Mouse (Mus musculus) megakaryocyte, embryonic 14.5 days (primary cell): ENCODE measurements around the gene Edc4. TPM values are rescaled to one million over a fixed set of nuclear protein-coding genes. Genes with fewer than 3 reads are reported as not detected.

ENCODE experiments used
- H3K27me3 ChIP-seq: replicated peaks from 2 replicates; pipeline ENCODE3; 2012; ENCODE audit warnings: inconsistent platforms
- H3K36me3 ChIP-seq: replicated peaks from 2 replicates; pipeline ENCODE3; 2012; ENCODE audit warnings: low read length, inconsistent platforms, mixed read lengths
- H3K4me1 ChIP-seq: 2 replicates; pipeline ENCODE4 v1.6.1; 2012; ENCODE audit warnings: inconsistent platforms
- H3K4me3 ChIP-seq: replicated peaks from 2 replicates; pipeline ENCODE3; 2012; ENCODE audit warnings: moderate library complexity, mild to moderate bottlenecking, inconsistent platforms
- H3K9me3 ChIP-seq: 2 replicates; pipeline ENCODE4 v1.6.1; 2012; ENCODE audit warnings: inconsistent platforms
- FLI1 ChIP-seq: IDR thresholded peaks from 2 replicates; pipeline ENCODE4 v1.6.1; 2012; ENCODE audit warnings: low read length, inconsistent platforms, mixed read lengths
- GATA1 ChIP-seq: IDR thresholded peaks from 3 replicates; pipeline ENCODE4 v1.6.1; 2012; ENCODE audit warnings: mixed read lengths, low read length, inconsistent platforms, borderline replicate concordance
- polyA plus RNA-seq: library from polyadenylated mRNA; stranded (reverse); fragments of >175 nt; gene quantifications from 2 replicates; pipeline ENCODE4 v1.2.3, GENCODE M21; 2012; ENCODE audit warnings: low replicate concordance; ENCODE audit not compliant: insufficient read depth

Gene Edc4
- polyA plus RNA-seq, 1 experiment: 8.0 TPM

- Histone ChIP-seq H3K4me1 (peaks cover 70% of the 10 kb centered on the region), H3K27me3 (no peaks in the 10 kb centered on the region), H3K9me3 (no peaks in the 10 kb centered on the region), H3K4me3 (peak within 1 kb of the TSS; percentile 100), H3K36me3 (peaks cover 45% of the 10 kb centered on the region)
- TF ChIP-seq FLI1: no peak
Measured at GRCm38 (mm10) chr8:105938306-105938669, 57.6 kb downstream of the Edc4 start, which contains the start of gene Psmb10. TSS of gene Psmb10 (minus strand) at chr8:105938444.

- no peak overlapping the region for H3K4me3 ChIP-seq
- no peaks in the 10 kb centered on the region for H3K27me3 ChIP-seq
- no peak for TF ChIP-seq GATA1
- no peak for TF ChIP-seq FLI1
- peaks cover 38% of the 10 kb centered on the region for H3K4me1 ChIP-seq
- H3K9me3 ChIP-seq: no peaks in the 10 kb centered on the region
- H3K36me3 ChIP-seq: peaks cover 49% of the 10 kb centered on the region
Measured at GRCm38 (mm10) chr8:105942026-105942425, 61.3 kb downstream of the Edc4 start.

- Histone ChIP-seq H3K4me1 (peaks cover 35% of the 10 kb centered on the region), H3K27me3 (no peaks in the 10 kb centered on the region), H3K4me3 (no peak overlapping the region), H3K9me3 (no peaks in the 10 kb centered on the region), H3K36me3 (peaks cover 54% of the 10 kb centered on the region)
- TF ChIP-seq FLI1 (no peak), GATA1 (no peak)
Measured at GRCm38 (mm10) chr8:105942542-105942941, 61.9 kb downstream of the Edc4 start.

GRCm38 (mm10) chr8:105943321-105943739 lies 62.6 kb downstream of the Edc4 start, which contains the start of gene Lcat:
TSS of gene Lcat (minus strand) at chr8:105943382.
- Histone ChIP-seq H3K36me3 (peaks cover 62% of the 10 kb centered on the region), H3K9me3 (no peaks in the 10 kb centered on the region), H3K4me3 (no peak within 1 kb of the TSS), H3K27me3 (no peaks in the 10 kb centered on the region), H3K4me1 (peaks cover 31% of the 10 kb centered on the region)
- TF ChIP-seq FLI1 (no peak), GATA1 (no peak)

Other genes starting within 250 kb of the Edc4 start
- 18.1 and 68.4 TPM in 2 replicates for gene Ctcf, start 244.3 kb upstream of the Edc4 start, polyA plus RNA-seq
- gene Agrp, start 243.5 kb upstream of the Edc4 start, polyA plus RNA-seq: not detected in 2 replicates
- 22.9 and 31.4 TPM in 2 replicates for gene Carmil2, start 194.6 kb upstream of the Edc4 start, polyA plus RNA-seq
- 26.9 and 57.9 TPM in 2 replicates for gene Acd, start 179.8 kb upstream of the Edc4 start, polyA plus RNA-seq
- 7.8 and 19.1 TPM in 2 replicates for gene Pard6a, start 179.7 kb upstream of the Edc4 start, polyA plus RNA-seq
- not detected in 2 replicates for gene 4933405L10Rik, start 173.2 kb upstream of the Edc4 start, polyA plus RNA-seq
- gene Enkd1, start 172.7 kb upstream of the Edc4 start, polyA plus RNA-seq: 22.7 and 26.1 TPM in 2 replicates
- 3.0 and 9.7 TPM in 2 replicates for gene Gfod2, start 122.2 kb upstream of the Edc4 start, polyA plus RNA-seq
- gene Ranbp10, start 53.5 kb upstream of the Edc4 start, polyA plus RNA-seq: 10.3 and 11.1 TPM in 2 replicates
- not detected in 2 replicates for gene Tsnaxip1, start 53.1 kb upstream of the Edc4 start, polyA plus RNA-seq
- gene Cenpt, start 27.6 kb upstream of the Edc4 start, polyA plus RNA-seq: 22.5 and 23.5 TPM in 2 replicates
- gene Thap11, start 25.7 kb upstream of the Edc4 start, polyA plus RNA-seq: 12.4 and 38.2 TPM in 2 replicates
- 5.8 and 51.6 TPM in 2 replicates for gene Nutf2, start 20.3 kb upstream of the Edc4 start, polyA plus RNA-seq
- 0.22 TPM in 1 of 2 replicates, not detected in the other for gene Nrn1l, start 12.7 kb downstream of the Edc4 start, polyA plus RNA-seq
- 5.6 and 11.1 TPM in 2 replicates for gene Pskh1, start 19.6 kb downstream of the Edc4 start, polyA plus RNA-seq
- 0.39 TPM in 1 of 2 replicates, not detected in the other for gene Ctrl, start 53.0 kb downstream of the Edc4 start, polyA plus RNA-seq
- gene Psmb10, start 57.6 kb downstream of the Edc4 start, polyA plus RNA-seq: 63.8 and 341 TPM in 2 replicates
- gene Lcat, start 62.5 kb downstream of the Edc4 start, polyA plus RNA-seq: 0.66 TPM in 1 of 2 replicates, not detected in the other
- gene Slc12a4, start 85.2 kb downstream of the Edc4 start, polyA plus RNA-seq: 4.5 and 6.7 TPM in 2 replicates
- 0.46 TPM in 1 of 2 replicates, not detected in the other for gene Dpep3, start 98.5 kb downstream of the Edc4 start, polyA plus RNA-seq
- gene Dus2, start 110.5 kb downstream of the Edc4 start, polyA plus RNA-seq: 3.6 TPM in 1 of 2 replicates, not detected in the other
- not detected in 2 replicates for gene Dpep2nb, start 125.1 kb downstream of the Edc4 start, polyA plus RNA-seq
- gene Ddx28, start 131.0 kb downstream of the Edc4 start, polyA plus RNA-seq: 3.7 and 10.4 TPM in 2 replicates
- gene Nfatc3, start 178.0 kb downstream of the Edc4 start, polyA plus RNA-seq: 1.7 and 3.2 TPM in 2 replicates